Mouse (Mus musculus): ENCODE data around the gene Arid3b.

Gene Arid3b

DNA sequence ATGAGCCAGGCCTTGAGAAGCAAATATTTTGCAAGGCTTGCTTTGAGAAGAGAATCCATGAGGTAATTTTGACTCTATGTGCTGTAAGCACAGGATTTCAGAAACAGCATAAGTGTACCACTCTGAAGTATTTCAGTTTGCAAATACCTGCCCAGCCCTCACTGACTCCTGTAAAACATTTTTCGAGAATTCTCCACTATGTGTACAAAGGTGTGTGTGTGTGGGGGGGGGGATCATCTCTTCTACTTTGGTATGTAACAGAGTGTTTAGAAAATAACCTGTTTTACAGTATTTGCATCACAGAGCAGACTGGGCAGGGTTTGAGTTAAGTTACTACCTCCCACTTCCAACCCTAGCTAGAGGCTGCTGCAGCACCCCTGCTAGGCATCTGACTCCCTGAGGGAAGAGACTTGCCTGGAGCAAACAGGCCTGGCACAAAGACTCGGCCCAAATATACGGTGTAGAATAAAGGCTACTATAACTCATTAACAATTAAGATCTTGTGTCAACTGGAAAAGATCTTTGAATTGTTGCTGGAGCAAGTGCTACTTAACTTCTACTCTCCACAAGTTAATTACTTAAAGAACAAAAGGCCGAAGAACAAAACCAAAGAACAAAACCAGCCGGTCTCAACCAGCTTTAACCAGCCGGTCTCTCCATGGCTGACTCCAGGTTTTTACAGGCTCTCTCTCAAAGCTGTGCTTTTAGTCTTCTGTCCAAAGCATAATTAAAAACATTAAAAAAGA is 6.6 kb downstream of the Arid3b start:
- DNase-seq (ENCODE audit: low spot score) = no peak

DNA sequence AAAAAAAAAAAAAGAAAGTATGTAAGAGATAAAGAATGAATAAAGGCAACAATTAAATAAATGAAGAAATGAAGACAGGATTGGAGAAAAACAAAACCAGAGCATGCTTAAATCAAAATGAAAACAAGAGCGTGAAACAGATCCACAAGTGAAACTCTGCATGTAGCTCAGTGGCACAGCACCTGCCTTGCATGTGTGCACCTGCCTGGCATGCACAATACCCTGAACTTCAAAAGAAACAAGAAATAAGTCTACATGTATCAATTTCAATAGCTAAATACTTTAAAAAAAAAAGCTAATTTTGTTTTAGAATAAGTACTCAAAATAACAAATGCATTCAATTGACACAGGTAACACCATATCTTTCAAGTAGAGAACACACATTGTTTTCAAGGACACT is 13.2 kb downstream of the Arid3b start:
- no peak for DNase-seq (ENCODE audit: low spot score)

DNA sequence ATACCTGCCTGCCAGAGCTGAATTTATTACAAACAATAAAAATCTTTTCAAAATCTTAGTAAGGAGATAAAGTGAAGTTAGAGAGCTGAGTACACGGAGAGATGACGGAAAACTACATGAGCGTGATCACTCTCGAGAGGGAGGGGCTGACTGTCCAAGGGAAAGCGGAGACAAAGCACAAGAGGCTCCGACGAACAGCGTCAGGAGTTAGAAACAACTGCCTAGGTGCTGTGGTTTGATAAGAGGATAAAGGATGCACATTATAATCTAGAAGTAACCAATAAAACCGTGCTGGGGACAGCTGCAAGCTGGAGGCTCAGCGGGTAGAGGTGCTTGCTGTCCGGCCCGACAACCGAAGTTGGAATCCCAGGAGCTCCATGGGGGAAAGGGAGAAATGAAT is 13.8 kb downstream of the Arid3b start:
- no peak for DNase-seq (ENCODE audit: low spot score)

- no peak for DNase-seq (ENCODE audit: low spot score)
Measured at GRCm38 (mm10) chr9:57820186-57821080, 16.2 kb downstream of the Arid3b start.

DNA sequence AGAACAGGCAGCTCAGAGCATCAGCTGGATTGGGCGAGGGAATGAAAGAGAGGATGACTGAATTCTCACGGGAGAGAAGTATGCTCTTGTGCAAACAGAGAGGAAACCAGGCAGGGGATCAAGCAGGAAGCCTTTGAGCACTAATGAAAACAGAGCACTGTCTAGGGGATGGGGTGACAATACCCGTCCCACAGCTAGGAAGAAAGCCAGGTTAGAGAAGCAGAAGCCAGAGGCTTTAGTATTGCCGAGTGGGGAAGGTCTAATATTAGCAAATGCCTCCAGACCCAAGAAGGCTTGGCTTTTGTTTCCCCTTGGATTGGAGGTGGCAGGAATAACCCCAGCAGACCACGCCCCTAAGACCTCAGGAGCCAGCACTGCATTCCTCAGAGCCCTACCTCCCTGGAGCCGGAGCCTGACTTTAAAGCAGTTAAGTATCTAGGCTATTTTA is 19.3 kb downstream of the Arid3b start:
- DNase-seq (ENCODE audit: low spot score) = no peak

GRCm38 (mm10) chr9:57814866-57815265 is 21.7 kb downstream of the Arid3b start:
- no peak for DNase-seq (ENCODE audit: low spot score)

DNA sequence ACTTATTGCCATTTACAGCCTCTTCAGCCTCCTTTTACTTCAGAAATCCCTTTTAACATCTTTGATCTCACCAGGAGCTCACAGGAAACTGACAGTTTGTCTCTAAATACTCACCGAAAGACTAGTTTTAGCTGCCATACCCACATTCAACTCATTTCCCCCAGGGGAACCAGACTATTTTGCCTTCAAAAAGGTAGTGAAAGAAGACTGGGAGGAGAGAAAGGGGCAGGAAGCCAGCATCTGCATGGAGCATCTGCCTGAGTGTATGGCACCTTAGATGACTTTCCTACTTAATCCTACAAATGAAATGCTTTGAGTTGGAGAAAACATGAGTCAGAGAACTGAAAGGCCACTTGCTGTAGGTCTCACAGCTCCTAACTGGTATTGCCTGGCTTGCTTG is 22.6 kb downstream of the Arid3b start:
- no peak for DNase-seq (ENCODE audit: low spot score)

GRCm38 (mm10) chr9:57811793-57812733 is 24.5 kb downstream of the Arid3b start:
- DNase-seq (ENCODE audit: low spot score) = no peak

DNA sequence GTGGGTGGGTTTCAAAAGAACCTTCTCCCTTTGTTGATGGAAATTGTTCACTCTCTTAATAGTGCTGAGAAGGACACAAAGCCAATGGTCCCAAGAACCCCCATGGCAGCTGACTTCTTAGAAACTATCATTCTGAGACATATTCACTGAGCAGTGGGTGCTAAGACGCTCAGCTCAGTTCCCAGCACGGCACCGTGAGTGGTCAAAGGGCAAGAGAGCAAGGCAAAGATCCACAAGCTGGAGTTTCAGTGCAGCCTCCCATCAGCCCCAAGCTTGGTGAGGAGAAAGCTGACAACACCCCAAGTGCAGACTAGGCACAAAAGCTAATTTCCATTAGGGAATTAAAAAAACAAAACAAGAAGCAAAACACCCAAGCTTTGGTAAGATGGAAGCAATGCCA is 25.9 kb downstream of the Arid3b start:
- DNase-seq (ENCODE audit: low spot score) = no peak

- DNase-seq (ENCODE audit: low spot score) = no peak
Measured at GRCm38 (mm10) chr9:57808771-57809310, 27.8 kb downstream of the Arid3b start.

DNA sequence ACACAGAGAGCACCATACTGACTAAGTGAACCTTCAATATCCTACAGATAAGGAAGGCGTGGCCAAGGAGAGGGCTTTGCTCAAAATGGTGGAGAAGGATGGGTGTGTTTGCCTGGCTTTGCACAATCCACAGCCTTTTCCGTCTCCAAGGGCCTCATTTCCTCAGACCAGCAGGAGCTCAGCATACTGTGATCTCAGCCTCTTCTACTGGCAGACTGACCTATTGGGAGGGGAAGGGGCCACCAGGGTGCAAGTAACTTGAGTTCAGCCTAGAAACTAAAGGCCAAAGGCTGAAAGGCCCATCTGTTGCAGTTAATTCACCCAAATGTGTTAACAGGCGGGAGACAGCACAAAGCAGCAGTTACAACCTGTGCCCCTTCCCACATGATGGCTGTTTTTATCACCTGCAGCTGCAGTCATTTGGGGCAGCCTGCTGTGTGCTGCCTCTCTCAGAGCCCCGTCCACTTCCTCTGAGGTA is 29.4 kb downstream of the Arid3b start:
- no peak for DNase-seq (ENCODE audit: low spot score)

GRCm38 (mm10) chr9:57806066-57806481 is 30.5 kb downstream of the Arid3b start:
- no peak for DNase-seq (ENCODE audit: low spot score)

DNA sequence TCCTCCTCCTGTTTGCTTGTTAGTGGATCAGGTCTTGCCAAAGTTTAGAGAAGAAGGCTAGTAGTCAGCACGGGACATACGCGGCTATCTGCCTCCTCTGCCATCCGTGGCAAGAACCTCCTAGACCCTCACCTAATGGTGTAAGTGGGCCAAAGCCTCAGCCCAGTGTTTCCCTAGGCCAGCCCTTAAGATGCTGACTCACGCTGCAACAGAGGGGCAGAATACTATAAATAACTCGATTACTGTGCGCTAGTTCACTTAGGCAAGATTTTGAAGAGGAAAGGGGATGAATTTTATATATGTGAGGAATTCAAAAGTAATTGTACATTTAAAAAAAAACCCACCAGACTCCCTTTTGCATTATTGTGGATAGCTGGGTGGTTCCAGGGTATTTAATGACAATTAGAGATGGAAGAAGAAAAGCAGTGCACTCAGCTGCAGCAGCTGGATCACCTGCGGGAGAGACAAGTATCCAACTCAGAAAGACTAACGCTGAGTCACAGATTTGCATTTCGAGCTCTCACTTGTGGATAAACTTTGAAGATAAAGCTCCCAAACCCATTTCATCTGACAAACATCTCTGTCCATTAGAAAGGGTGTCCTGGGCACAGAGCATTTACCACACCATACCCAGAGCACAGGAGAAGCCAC is 31.4 kb downstream of the Arid3b start:
- no peak for DNase-seq (ENCODE audit: low spot score)

- DNase-seq (ENCODE audit: low spot score) = no peak
Measured at GRCm38 (mm10) chr9:57803839-57804238, 32.8 kb downstream of the Arid3b start.

GRCm38 (mm10) chr9:57803047-57803446 is 33.5 kb downstream of the Arid3b start:
- no peak for DNase-seq (ENCODE audit: low spot score)

- DNase-seq (ENCODE audit: low spot score) = no peak
Measured at GRCm38 (mm10) chr9:57800325-57800975, 36.1 kb downstream of the Arid3b start.

DNA sequence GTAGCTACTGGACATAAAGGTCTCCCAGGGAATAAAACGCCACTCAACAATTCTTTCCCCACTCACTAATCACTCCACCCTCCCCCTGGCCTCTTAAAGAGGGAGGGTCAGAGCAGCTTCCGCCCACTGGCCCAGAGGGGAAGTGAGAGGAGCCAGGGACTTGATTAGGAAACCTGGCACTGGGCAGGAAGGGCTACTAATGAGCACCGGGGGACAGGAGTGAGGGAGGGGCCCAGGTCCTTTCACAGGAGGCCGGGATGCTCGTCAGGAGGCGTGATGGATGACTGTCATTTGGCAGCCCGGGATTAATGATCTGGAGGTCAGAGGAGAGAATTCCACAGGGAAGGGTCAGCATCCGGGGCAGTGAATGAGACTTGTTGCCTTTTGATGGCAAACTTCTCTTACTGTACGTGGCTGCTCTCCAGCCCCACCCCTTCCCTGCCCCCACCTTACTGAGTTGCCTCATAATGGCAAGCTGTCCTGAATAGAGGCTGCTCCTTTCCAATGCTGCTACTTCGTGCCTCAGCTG is 37.8 kb downstream of the Arid3b start:
- DNase-seq (ENCODE audit: low spot score) = no peak

GRCm38 (mm10) chr9:57797456-57797855 is 39.1 kb downstream of the Arid3b start:
- DNase-seq (ENCODE audit: low spot score) = no peak

- no peak for DNase-seq (ENCODE audit: low spot score)
Measured at GRCm38 (mm10) chr9:57789733-57790132, 46.9 kb downstream of the Arid3b start.

DNA sequence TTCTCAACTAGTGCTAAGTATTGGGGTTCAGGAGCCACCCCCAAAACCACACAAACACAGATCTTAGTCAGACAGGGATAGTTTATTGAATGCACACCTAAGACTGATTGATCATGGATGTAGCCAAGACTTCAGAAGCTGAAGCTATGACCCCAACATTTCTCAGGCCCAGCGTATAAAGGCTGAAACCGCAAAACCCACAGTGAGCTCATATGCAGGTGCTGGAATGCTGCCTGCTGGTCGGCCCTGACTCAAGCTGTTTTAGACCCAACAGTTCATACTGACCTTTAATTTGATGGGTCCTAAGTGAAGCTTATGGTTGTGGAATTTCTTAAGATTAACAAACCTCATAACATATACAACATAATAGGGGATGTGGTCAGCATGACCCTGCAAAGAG is 53.9 kb downstream of the Arid3b start:
- no peak for DNase-seq (ENCODE audit: low spot score)
